Mouse (Mus musculus) testis, adult 2 months (tissue): ENCODE results near the gene Palm.

Source experiments
- CTCF ChIP-seq: fragments of 200-500 bp; IDR thresholded peaks from 2 replicates; pipeline ENCODE4 v1.5.1; 2012; ENCODE audit warnings: low read depth, mild to moderate bottlenecking, inconsistent platforms, low read length, moderate library complexity; ENCODE audit not compliant: control insufficient read depth, insufficient read depth, insufficient replicate concordance
- POLR2A ChIP-seq: fragments of 200-500 bp; IDR thresholded peaks from 2 replicates; pipeline ENCODE4 v1.6.1; 2012; ENCODE audit warnings: low read depth, mild to moderate bottlenecking, inconsistent platforms, low read length, moderate library complexity; ENCODE audit not compliant: control insufficient read depth

DNA sequence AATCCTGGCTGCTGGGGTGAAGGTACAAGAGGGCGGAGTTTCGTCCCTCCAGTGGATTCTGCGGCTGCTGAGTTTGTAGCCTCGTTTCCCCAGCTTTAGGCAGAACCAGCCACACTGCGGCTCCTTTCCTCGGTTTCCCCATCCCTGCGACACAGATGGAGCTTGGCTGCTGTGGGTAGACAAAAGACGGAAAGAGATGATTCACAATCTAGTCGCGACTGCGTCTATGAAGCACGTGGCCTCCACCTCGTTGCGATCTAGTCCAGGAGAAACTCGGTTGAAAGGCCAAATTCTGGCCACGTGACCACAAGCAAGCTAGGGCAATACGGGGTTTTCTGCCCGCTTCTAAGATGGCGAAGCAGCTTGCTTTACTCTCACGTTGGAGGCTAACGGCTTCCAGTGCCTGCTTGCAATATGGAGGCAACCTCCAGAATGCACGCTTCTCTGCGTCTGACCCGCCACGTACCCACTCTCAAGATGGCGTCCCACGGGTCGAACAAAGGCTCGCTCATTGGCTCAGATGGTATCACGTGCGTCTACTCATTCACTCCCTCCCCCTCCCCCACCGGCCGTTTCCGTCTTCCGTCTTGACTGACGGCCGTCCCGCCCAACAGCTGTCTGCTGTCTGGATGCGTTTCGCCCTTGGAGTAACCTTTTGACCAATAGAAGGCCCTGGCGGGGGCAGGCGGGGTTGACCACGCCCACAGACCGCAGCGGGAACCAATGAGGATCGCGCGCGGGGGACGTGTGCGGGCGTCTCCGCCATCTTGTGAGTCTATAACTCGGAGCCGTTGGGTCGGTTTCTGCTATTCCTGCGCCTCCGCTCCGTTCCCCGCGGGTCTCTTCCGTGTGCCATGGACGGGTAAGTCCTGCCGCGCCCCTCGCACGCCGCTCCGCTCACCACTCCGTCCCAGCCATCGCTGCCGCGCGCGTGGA is 60.8 kb downstream of the Palm start, which contains the start of gene Ptbp1:
- peak; percentile 11; the same call in 1 of the 2 replicates for TF ChIP-seq CTCF
- TF ChIP-seq POLR2A = peak; percentile 77
